Mouse (Mus musculus) lung, adult 2 months (tissue): ENCODE results near the gene Kalrn. TPM values are rescaled to one million over a fixed set of nuclear protein-coding genes. Genes with fewer than 3 reads are reported as not detected.

Source experiments
- DNase-seq: peaks from one replicate; pipeline ENCODE4 v3.0.0; 2022
- H3K4me1 ChIP-seq: fragments of 200-500 bp; 2 replicates; pipeline ENCODE4 v1.6.1; 2011; ENCODE audit warnings: low read length; ENCODE audit not compliant: control insufficient read depth, insufficient read depth
- H3K4me3 ChIP-seq: fragments of 200-500 bp; replicated peaks from 2 replicates; pipeline ENCODE3; 2011; ENCODE audit warnings: low read depth, mild to moderate bottlenecking, control low read depth, low read length; ENCODE audit errors: extremely low read depth
- CTCF ChIP-seq: fragments of 200-500 bp; IDR thresholded peaks from 2 replicates; pipeline ENCODE4 v1.5.1; 2011; ENCODE audit warnings: mild to moderate bottlenecking, low read length, control low read depth; ENCODE audit not compliant: insufficient read depth
- POLR2A ChIP-seq: fragments of 200-500 bp; IDR thresholded peaks from 2 replicates; pipeline ENCODE4 v1.6.1; 2011; ENCODE audit warnings: low read depth, mild to moderate bottlenecking, control low read depth, low read length, borderline replicate concordance; ENCODE audit errors: extremely low read depth
- WGBS: fragments of 180-500 bp; shearing (Covaris S2); methylation state at CpG from one replicate; pipeline ENCODE4 v1.1.7; 2018; 5-methylcytosine and 5-hydroxymethylcytosine counted together
- polyA plus RNA-seq: library from polyadenylated mRNA; depleted of rRNA; stranded (reverse); fragments of >200 nt; gene quantifications from 2 replicates; pipeline ENCODE4 v1.2.3, GENCODE M21; 2012

Kalrn gene
- polyA plus RNA-seq, 1 experiment, result 11.8 TPM

DNA sequence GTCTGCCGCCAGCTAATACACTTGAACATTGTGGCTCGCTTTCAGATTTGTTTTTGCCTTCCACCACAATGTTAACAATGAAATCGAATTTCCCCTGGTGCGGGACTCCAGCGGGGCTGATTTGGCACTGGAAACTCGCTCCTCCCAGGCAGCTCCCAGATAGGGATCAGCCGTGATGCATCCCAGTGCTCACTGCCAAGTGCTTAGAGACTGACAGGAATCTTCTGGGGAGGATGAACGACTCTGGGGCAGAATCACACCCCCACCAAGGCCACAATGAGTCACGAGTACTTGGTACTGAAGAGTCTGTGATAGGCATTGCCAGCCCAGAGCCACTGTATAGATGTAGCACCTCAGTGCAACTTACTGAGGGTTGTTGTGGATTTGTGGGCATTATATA is 410.2 kb downstream of the Kalrn start:
- no peak for DNase-seq
- WGBS, result 58% methylated on average over 9 of the region's 9 CpGs
- Histone ChIP-seq H3K4me3 (no peak overlapping the region), H3K4me1 (no peaks in the 10 kb centered on the region)
- no peak for TF ChIP-seq POLR2A
- TF ChIP-seq CTCF, result no peak

DNA sequence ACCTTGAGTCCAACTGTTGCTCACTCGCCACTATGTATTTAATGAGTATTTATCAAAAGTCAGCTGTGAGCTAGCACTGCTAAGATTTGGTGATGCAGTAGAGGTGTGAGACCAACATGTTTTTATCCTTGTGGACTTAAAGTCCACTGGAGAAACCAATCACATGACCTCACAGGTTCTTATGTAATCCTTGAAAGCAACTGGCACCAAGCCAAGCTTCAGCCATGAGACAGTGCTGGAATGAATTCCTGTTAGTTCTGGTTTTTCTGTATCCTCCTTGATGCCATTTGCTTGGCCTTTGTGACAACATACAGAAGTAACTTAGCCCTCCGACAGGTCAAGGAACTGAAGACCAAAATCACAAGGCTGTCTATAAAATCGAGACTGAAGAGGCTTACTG is 413.8 kb downstream of the Kalrn start:
- TF ChIP-seq CTCF (no peak), POLR2A (no peak)
- no peaks in the 10 kb centered on the region for H3K4me1 ChIP-seq
- DNase-seq, result peak; percentile 14
- H3K4me3 ChIP-seq, result no peak overlapping the region
- 89% methylated on average over 3 of the region's 3 CpGs for WGBS

DNA sequence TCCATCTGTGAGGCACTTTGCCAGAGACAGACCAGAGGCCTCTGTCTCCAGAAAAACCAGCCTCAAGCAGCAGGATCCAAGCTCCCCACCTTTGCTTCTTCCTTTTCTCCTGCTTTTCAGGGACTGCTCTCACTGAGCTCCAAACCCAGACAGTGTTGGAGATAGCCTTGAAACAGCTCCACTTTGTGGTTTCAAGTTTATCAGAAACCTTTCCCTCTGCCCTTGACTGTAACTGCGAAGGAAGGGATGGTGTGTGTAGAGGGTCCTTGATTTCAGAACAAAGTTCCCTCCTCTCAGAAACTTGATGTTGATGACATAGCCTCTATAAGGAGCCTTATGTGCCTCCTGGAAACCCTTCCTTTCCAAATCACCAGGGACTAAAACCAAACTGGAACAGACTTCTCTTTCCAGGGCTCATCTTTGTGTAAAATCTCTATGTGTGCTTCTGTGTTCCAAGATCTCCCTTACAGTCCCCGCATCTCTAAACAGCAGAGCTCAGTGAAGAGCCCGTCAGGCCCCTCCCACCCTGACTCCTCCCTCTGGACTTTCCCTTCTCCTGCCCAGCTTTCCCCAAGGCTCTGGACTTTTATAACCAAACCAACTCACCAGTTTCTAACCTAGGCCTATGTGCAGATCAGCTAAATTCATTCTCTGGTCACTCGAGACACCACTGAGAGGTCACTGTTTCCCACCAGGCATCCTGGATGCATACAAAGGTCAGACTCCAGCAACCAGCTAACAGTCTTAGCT is 415.8 kb downstream of the Kalrn start:
- Histone ChIP-seq H3K4me1 (no peaks in the 10 kb centered on the region), H3K4me3 (no peak overlapping the region)
- TF ChIP-seq CTCF (no peak), POLR2A (no peak)
- WGBS, result 66% methylated on average over 4 of the region's 4 CpGs
- DNase-seq, result no peak

DNA sequence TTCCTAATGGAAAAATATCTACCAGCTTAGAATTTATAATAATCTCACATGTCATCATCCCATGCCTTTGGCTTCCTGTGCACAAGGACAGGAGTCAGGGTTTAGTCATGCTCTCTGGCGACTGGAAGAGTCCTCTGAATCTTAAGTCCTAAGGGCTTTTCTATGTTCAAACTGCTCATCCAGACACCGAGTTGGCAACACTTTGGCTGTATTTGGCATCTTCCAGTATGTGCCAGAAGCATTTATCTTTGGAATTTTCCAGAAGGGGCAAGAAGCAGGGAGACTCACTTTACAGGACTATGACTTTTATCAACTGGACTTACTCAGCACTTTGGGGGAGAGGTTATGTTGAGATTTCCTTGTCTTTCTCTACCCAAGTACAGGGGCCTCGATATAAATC is 417.6 kb downstream of the Kalrn start:
- TF ChIP-seq CTCF, result no peak
- TF ChIP-seq POLR2A, result no peak
- H3K4me3 ChIP-seq, result no peak overlapping the region
- WGBS, result 81% methylated on average over 3 of the region's 3 CpGs

DNA sequence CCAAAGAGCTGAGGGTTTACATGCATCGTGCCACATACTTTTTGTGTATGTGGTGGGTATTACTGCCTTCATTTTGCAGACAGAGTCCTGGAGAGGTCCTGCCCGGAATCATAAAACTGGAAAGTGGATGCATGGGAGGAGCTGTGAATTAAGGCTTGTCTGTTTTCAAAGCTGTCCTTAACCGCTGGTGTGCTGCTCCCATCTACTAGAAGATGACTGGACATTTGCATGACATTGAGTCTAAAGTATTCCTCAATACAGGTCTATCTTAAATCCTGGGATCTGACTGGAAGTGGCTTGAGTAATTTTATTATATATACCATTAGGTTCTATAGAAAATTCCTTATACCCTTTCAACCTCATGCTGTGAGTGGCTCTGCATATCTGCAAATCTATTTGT is 418.4 kb downstream of the Kalrn start:
- no peak for DNase-seq
- Histone ChIP-seq H3K4me1 (no peaks in the 10 kb centered on the region), H3K4me3 (no peak overlapping the region)
- 89% methylated on average over 3 of the region's 3 CpGs for WGBS
- TF ChIP-seq CTCF (no peak), POLR2A (no peak)

More for the DNA sequence above, 417.6 kb downstream of the Kalrn start:
- H3K4me1 ChIP-seq, result no peaks in the 10 kb centered on the region
- DNase-seq, result no peak

DNA sequence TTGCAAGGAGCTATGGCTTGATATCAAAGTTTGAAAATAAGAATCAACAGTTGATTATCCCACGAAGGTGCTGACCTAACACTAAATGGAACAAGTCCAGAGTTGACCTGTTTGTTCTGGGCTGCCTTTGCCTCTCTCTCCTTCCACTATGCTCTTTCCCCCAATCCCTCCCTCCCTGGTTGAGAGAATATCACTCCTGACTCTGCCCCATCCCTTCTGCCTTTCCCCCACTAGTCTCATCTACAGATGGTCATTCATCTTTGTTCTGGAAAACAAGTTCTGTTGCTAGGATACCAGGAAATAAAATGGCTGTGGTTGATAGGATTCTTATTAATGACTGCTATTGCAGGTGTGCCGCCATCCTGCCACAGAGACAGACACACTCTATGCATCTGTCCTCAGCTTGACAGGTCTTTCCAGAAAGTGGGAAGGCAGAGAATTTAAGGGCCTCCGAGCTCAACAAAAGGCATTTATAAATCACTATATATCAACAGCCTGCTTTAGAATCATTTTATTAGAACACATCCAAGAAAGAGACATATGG is 421.7 kb downstream of the Kalrn start:
- 79% methylated on average over 3 of the region's 3 CpGs for WGBS
- DNase-seq, result no peak
- TF ChIP-seq CTCF (no peak), POLR2A (no peak)
- Histone ChIP-seq H3K4me1 (no peaks in the 10 kb centered on the region), H3K4me3 (no peak overlapping the region)

DNA sequence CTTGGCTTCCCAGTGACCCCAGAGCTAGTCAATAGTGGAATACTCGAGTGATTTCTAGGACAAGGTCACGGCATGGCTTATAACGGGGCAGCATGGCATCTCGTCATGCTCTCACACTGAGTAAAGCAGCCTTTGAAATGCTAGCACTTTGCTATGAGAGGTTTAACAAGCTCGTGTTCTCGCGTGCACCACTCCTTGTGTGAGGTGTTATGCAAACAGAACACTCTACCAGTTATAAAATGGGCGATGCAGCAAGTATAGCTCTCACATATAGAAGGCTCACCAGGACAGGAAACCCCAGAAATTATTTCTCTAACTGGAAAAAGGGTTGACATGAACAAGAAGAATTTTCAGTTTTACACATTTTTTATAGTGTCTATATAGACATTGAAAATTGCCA is 431.7 kb downstream of the Kalrn start:
- 73% methylated on average over 8 of the region's 8 CpGs for WGBS
- DNase-seq, result no peak
- TF ChIP-seq POLR2A (no peak), CTCF (no peak)
- Histone ChIP-seq H3K4me1 (no peaks in the 10 kb centered on the region), H3K4me3 (no peak overlapping the region)

DNA sequence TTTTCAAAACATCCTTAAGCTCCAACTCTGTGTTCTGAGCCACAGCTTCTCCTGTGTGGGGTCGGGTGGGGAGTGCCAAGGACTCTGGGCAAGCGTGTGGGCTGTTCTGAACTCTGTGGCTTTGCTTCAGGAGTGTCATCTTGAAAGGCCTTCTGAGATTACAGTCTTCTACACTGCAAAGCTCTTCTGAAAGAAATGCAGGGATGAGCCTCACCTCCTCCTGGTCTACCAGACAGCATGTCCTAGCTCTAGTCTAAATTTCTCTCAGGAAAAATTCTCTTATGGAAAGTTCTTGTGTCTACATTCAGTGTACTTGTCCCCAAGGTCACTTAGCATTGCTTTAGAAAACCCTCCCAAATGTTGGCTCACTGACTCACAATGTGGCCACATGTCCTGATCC is 438.3 kb downstream of the Kalrn start:
- no peak for DNase-seq
- no peak for TF ChIP-seq CTCF
- TF ChIP-seq POLR2A, result no peak
- no peak overlapping the region for H3K4me3 ChIP-seq
- 88% methylated on average over 2 of the region's 2 CpGs for WGBS
- H3K4me1 ChIP-seq, result no peaks in the 10 kb centered on the region

DNA sequence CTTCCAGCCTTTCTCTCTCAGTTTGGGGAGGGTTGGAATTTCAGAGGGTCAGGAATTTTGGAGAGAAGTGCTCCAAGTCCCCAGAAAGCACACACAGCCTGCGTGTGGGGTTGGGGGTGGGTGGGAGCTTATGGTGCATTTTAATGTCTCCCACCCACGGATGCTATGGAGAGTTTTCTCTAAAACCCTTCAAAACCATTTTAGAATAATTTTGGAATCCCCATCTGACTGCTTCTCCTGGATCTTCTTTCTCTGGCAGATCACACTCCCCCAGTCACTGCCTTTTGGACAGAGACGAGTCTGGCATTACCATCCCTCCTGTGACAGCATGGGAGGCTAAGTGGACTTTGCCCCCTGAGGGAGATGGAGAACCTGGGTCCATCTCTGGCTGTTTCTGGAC is 438.7 kb downstream of the Kalrn start:
- Histone ChIP-seq H3K4me1 (no peaks in the 10 kb centered on the region), H3K4me3 (no peak overlapping the region)
- WGBS, result 61% methylated on average over 3 of the region's 3 CpGs
- DNase-seq, result no peak
- TF ChIP-seq POLR2A (no peak), CTCF (no peak)

DNA sequence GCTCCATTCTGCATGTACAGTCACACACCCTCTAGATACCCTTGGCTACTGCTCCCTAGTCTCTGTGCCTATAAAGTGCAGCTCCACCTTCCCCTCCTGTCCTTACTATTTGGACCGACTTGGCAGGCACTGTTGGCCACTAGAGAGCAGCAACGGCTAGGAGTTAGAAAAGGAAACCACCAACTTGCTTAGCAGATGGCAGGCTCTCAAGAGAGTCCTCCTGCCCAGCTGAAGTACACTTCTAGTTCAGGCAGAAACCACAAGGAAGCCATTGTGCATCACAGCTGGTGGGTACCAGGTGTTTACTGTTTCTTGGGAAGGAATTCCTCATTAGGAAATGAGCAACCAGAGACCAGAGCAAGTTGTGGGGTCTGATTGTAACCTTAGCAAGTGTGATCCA is 447.7 kb downstream of the Kalrn start:
- DNase-seq, result peak; percentile 58
- no peak overlapping the region for H3K4me3 ChIP-seq
- peaks cover 3% of the 10 kb centered on the region; the same call in 1 of the 2 replicates for H3K4me1 ChIP-seq
- 3% methylated on average over 2 of the region's 2 CpGs for WGBS
- TF ChIP-seq CTCF (peak; percentile 78), POLR2A (no peak)
